Mouse (Mus musculus) midbrain, embryonic 15.5 days (tissue): ENCODE results near the gene Snx13. TPM values are rescaled to one million over a fixed set of nuclear protein-coding genes. Genes with fewer than 3 reads are reported as not detected.
A peak's percentile ranks its signal among the peaks of the same experiment; 100 is the strongest.

Experiments used
- ATAC-seq: fragments of 200-750 bp; cut with Nextera tagmentation; replicated peaks from 2 replicates; pipeline ENCODE4 v1.8.0; 2017; ENCODE audit warnings: moderate TSS enrichment
- H3K27ac ChIP-seq: fragments of 300-500 bp; sonication (generic); 2 replicates; pipeline ENCODE4 v1.5.1; 2015; ENCODE audit warnings: mild to moderate bottlenecking, inconsistent platforms
- H3K27me3 ChIP-seq: fragments of 300-500 bp; sonication (generic); replicated peaks from 2 replicates; pipeline ENCODE4 v1.6.1; 2015; ENCODE audit warnings: inconsistent platforms
- H3K36me3 ChIP-seq: fragments of 300-500 bp; sonication (generic); replicated peaks from 2 replicates; pipeline ENCODE4 v1.6.1; 2015; ENCODE audit warnings: inconsistent platforms
- H3K4me1 ChIP-seq: fragments of 300-500 bp; sonication (generic); 2 replicates; pipeline ENCODE4 v1.6.1; 2015; ENCODE audit warnings: inconsistent platforms
- H3K4me2 ChIP-seq: fragments of 300-500 bp; sonication (generic); 2 replicates; pipeline ENCODE4 v1.6.1; 2015; ENCODE audit warnings: inconsistent platforms, mild to moderate bottlenecking, moderate library complexity
- H3K4me3 ChIP-seq: fragments of 300-500 bp; sonication (generic); 2 replicates; pipeline ENCODE4 v1.5.1; 2015; ENCODE audit warnings: mild to moderate bottlenecking, inconsistent platforms
- H3K9ac ChIP-seq: fragments of 300-500 bp; sonication (generic); 2 replicates; pipeline ENCODE4 v1.6.1; 2015; ENCODE audit warnings: mild to moderate bottlenecking, inconsistent platforms
- H3K9me3 ChIP-seq: fragments of 300-500 bp; sonication (generic); 2 replicates; pipeline ENCODE4 v1.6.1; 2016; ENCODE audit warnings: inconsistent platforms
- WGBS: fragments of 180-500 bp; shearing (Covaris S2); methylation state at CpG from one replicate; pipeline ENCODE4 v1.1.7; 2015; ENCODE audit warnings: mixed read lengths; 5-methylcytosine and 5-hydroxymethylcytosine counted together
- polyA plus RNA-seq: library from polyadenylated mRNA; unstranded; fragments of >200 nt; fragmentation: Nextera tagmentation; extraction: Ambion mirVana; gene quantifications from 2 replicates; pipeline ENCODE4 v1.2.1, GENCODE M21; 2015

Snx13 gene
- polyA plus RNA-seq, result 25.2 and 28.7 TPM in 2 replicates

DNA sequence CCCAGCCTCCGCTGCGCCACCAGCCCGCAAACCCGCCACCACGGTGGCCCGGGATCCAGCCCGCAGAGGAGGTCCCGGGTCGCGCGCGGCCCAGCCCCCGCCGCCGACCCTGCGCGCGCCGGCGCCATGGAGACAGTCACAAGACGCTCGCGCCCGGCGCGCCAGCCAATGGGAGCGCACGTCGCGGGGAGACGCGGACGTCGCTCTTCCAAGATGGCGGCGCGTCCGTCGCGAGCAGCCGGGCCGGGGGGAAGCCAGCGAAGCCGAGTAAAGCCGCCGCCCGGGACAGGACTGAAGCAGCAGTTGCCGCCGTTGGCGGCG, at the start of gene Snx13:
Snx13 (plus strand) TSS at position 188 of the 321 bp plus-strand sequence.
- peak within 1 kb of the TSS; percentile 95 for H3K4me3 ChIP-seq
- peak; percentile 99 for ATAC-seq
- WGBS, result under 1% methylated on average over 48 of the region's 51 CpGs
- H3K36me3 ChIP-seq, result no peaks in the 10 kb centered on the region
- peaks cover 22% of the 10 kb centered on the region for H3K4me1 ChIP-seq
- H3K4me2 ChIP-seq, result peak within 1 kb of the TSS; percentile 81
- H3K27me3 ChIP-seq, result peaks cover 9% of the 10 kb centered on the region; the same call in 1 of the 2 replicates
- no peaks in the 10 kb centered on the region for H3K9me3 ChIP-seq
- peak within 1 kb of the TSS; percentile 94 for H3K27ac ChIP-seq
- H3K9ac ChIP-seq, result peak within 1 kb of the TSS; percentile 93

DNA sequence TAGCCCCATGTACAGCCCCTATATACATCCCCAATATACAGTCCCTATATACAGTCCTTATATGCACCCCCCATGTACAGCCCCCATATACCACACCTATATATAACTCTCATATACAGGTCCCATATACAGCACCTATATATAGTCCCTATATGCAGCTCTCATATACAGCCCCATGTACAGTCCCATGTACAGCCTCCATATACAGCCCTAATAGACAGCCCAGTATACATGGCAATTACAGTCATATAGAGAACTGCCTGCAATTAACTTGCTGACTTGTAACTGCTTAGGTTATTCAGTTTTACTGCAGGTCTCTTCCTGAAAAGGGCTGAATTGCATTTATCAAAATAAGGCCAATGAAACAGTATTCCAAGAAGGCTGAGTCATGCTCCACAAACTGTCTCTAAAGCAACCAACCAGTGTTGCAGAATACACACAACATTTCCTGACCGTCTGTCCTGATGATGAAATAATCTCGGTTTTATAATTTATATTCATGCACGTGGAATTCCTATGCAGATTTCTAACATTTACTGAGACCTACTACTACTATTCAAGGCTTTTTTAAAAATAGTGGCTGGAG, 49.3 kb upstream of the Snx13 start:
- Histone ChIP-seq H3K27me3 (no peaks in the 10 kb centered on the region), H3K4me2 (no peak overlapping the region), H3K4me1 (no peaks in the 10 kb centered on the region), H3K27ac (no peak overlapping the region), H3K4me3 (no peak overlapping the region), H3K9ac (no peak overlapping the region), H3K9me3 (no peaks in the 10 kb centered on the region), H3K36me3 (no peaks in the 10 kb centered on the region)
- WGBS, result 94% methylated on average over 3 of the region's 3 CpGs
- ATAC-seq, result no peak

DNA sequence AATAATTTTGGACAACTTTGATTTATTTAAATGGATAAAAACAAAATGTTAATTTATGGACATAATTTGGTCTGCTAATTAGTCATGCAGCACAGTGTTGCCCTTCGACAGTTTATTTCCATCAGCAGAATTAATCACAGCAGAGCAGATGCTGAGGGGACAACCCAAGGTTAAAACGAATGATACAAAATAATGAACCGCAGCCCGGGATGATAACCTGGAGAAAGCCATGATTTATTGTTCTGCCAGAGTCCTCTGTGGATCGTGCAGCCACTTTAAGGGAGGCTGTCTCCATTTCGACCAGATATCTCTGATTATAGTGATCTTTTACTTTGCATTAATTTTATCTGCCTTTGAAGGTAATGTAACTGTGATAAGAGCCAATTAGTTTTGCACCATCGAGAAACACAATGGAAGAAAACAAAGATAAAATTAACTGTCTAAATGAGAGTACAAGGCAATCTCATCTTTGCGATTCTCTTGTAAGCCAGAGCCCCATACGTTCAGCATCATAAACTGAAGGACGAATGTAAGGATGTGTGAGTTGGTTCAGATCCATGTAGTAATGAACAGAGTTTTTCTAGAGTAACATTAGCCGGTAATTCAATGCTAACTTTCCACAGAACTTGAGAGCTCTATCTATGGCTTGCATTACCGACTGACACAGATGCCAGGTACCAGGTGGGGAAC, 48.1 kb upstream of the Snx13 start:
- Histone ChIP-seq H3K36me3 (no peaks in the 10 kb centered on the region), H3K4me3 (no peak overlapping the region), H3K27me3 (no peaks in the 10 kb centered on the region), H3K9me3 (no peaks in the 10 kb centered on the region), H3K9ac (no peak overlapping the region), H3K4me2 (no peak overlapping the region), H3K27ac (no peak overlapping the region), H3K4me1 (no peaks in the 10 kb centered on the region)
- 73% methylated on average over 12 of the region's 12 CpGs for WGBS
- ATAC-seq, result no peak

DNA sequence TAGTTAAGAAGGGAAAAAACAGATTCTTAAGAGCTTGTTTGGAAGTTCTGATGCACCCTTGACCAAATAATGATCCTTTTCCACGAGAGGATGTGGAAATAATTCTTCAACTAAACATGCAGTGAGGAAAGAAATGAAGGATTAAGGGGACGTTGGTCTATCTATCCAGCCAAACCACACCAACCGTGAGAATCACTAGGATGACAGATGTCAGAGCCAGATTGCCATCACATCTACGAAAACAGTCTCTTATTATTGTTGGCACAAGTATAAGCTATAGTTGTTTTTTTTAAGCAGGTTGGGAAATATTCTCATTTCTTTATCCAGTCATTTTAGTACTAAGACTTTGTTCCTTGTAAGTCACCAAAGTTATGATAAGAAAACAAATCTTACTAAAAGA, 46.7 kb upstream of the Snx13 start:
- Histone ChIP-seq H3K36me3 (no peaks in the 10 kb centered on the region), H3K4me2 (no peak overlapping the region), H3K4me1 (no peaks in the 10 kb centered on the region), H3K27ac (no peak overlapping the region), H3K9me3 (no peaks in the 10 kb centered on the region), H3K9ac (no peak overlapping the region), H3K4me3 (no peak overlapping the region), H3K27me3 (no peaks in the 10 kb centered on the region)
- no peak for ATAC-seq
- WGBS, result 59% methylated on average over 4 of the region's 4 CpGs

DNA sequence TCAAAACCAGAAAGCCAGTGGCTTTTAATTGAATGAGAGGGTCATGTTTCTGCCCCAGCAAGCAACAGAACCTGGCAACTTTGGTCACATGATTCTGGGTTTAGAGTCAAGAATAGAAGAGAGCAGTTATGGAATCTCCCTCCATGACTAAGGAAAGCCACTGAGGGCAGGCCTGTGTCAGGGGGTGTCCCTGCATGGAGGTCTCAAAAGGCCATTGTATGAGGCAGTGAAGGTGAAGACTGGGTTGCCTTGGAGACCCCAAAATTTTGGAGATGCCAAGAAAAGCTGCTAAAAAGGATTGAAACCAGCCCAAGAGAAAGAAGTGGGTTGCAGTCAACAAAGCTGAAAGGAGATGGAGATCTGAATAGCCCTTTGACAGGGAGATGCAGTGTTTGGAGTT, 41.2 kb upstream of the Snx13 start:
- no peak for ATAC-seq

DNA sequence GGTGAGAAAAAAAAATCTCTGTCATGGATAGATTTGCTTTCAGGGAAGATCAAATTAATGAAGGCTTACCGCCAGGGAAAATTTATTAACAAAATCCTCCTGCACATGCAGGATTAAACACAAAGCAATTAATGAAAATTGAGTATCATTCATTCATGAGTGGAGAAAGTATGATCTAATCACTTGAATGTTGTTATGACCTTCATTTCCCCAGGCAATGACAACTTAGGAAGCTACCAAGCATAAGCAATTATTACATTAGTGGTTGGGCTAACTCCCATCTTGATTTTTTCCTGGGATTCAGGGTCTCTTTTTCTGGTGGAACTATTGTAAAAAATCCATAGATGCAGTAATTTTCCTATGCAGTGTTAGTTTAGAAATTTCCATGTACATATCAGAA, 39.1 kb upstream of the Snx13 start:
- no peak overlapping the region for H3K4me2 ChIP-seq
- 48% methylated on average over 1 of the region's 1 CpGs for WGBS
- H3K27me3 ChIP-seq, result no peaks in the 10 kb centered on the region
- no peak overlapping the region for H3K4me3 ChIP-seq
- peaks cover 8% of the 10 kb centered on the region for H3K4me1 ChIP-seq
- no peaks in the 10 kb centered on the region for H3K9me3 ChIP-seq
- no peak for ATAC-seq
- H3K9ac ChIP-seq, result no peak overlapping the region
- H3K27ac ChIP-seq, result no peak overlapping the region
- H3K36me3 ChIP-seq, result no peaks in the 10 kb centered on the region

More for the DNA sequence above, 41.2 kb upstream of the Snx13 start:
- Histone ChIP-seq H3K4me1 (peaks cover 8% of the 10 kb centered on the region), H3K27ac (no peak overlapping the region), H3K4me3 (no peak overlapping the region), H3K9ac (no peak overlapping the region), H3K9me3 (no peaks in the 10 kb centered on the region), H3K27me3 (no peaks in the 10 kb centered on the region), H3K4me2 (no peak overlapping the region), H3K36me3 (no peaks in the 10 kb centered on the region)

DNA sequence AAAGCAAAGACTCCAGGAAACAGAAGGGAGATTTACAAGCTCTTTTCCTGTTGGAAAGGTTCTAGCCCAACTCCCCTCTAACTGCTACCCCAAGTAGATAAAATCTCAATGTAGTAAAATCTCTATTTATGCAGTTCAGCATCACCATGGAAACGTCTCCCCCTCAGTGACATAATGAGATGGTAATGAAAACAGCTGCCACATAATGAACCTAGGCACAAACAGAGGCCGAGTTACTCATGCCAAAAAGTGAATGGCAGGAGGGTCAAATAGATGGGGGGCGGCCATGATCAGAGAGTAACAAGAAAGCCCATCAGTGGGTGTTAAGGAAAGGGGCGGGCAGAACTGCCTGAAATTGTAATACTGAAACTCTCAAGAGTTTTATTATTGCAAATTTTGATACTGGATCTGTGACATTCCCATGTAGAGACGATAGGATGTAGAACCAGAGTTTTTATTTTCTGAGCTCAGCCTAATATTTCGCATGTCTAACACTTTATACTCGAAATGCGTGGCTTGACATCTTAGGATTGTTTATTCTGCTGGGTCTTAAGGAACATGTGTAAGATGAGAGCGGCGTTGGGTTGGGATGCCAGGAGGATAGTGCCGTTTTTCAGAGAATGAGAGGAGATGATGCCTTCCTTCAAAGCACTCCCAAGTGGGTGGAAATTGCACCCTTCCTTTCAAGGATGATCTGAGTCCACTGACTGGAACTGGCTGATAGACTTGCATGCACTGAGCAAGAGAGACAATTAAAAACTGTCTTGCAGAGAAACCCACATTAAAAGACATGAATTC, 38.4 kb upstream of the Snx13 start:
- no peaks in the 10 kb centered on the region for H3K9me3 ChIP-seq
- peak overlapping the region; percentile 11; the same call in 1 of the 2 replicates for H3K4me2 ChIP-seq
- peak; percentile 94 for ATAC-seq
- no peaks in the 10 kb centered on the region for H3K27me3 ChIP-seq
- no peaks in the 10 kb centered on the region for H3K36me3 ChIP-seq
- 0 out of 2 replicates have a peak overlapping the region, but pooled peaks have one; percentile 31 for H3K27ac ChIP-seq
- no peak overlapping the region for H3K9ac ChIP-seq
- 26% methylated on average over 11 of the region's 11 CpGs for WGBS
- peaks cover 8% of the 10 kb centered on the region for H3K4me1 ChIP-seq
- H3K4me3 ChIP-seq, result no peak overlapping the region

DNA sequence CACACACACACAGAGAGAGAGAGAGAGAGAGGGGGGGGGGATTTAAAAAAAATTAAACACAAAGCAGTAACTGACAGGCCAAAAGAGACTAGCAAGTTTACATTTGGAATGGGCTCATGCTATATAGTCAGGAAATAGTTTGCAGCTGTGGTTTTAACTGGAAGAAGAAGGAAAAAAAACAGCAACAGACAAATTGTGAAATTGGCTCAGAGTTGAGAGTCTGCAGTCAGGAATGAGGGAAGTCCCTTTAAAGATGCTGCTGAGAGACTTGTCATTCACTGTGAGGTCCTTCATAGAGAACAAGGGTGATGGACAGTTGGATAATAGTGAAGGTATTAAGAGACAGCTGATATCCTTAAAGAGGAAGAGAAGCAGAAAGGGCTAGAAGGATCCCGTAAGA, 35.5 kb upstream of the Snx13 start:
- Histone ChIP-seq H3K27me3 (no peaks in the 10 kb centered on the region), H3K9me3 (no peaks in the 10 kb centered on the region), H3K4me2 (no peak overlapping the region), H3K4me1 (peaks cover 8% of the 10 kb centered on the region), H3K36me3 (no peaks in the 10 kb centered on the region), H3K27ac (no peak overlapping the region), H3K4me3 (no peak overlapping the region), H3K9ac (no peak overlapping the region)
- whole genome bisulfite sequencing, result 59% methylated on average over 1 of the region's 1 CpGs
- ATAC-seq, result no peak

DNA sequence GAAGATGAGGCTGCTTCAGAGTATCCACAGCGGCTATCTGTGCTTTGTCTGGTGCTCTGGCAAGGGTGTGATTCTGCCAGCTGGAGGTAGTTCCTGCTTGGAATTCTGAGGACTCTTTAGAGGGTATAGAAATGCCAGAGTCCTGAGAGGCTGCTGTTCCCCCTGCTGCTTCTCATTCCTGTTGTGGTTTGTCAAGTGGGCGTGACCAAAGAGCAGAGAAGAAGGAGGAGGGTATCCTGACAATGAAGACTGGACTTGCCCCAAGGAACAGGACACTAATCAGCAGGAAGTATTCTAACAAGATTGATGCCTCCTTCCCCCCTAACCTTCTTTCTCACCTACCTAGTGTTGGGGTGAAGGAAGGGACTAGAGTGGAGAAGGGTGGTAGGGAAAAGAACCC, 33.0 kb upstream of the Snx13 start:
- Histone ChIP-seq H3K4me2 (no peak overlapping the region), H3K9me3 (no peaks in the 10 kb centered on the region), H3K9ac (no peak overlapping the region), H3K36me3 (no peaks in the 10 kb centered on the region), H3K4me1 (no peaks in the 10 kb centered on the region; the same call in 1 of the 2 replicates), H3K27ac (no peak overlapping the region), H3K4me3 (no peak overlapping the region), H3K27me3 (no peaks in the 10 kb centered on the region)
- no peak for ATAC-seq
- WGBS, result 59% methylated on average over 2 of the region's 2 CpGs

DNA sequence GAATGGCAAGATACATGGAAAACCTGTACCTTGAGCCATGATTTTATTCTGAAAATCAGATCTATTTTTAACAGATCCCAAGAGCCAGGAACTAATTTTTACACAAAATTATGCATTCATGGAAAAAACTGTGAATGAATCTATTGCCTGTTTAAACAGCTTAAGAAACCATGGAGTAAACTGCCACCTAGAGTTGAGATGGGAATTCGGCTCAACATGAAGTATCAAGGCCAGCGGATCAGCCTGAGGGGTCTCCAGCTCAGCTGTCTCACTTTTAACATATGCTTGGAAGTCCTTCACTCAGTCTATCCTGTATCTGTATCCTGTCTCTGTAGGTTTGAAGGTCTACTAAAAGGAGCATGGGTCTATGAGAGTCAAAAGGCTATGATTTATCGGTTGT, 30.9 kb upstream of the Snx13 start:
- H3K9ac ChIP-seq, result no peak overlapping the region
- H3K27me3 ChIP-seq, result no peaks in the 10 kb centered on the region
- WGBS, result 53% methylated on average over 3 of the region's 3 CpGs
- H3K36me3 ChIP-seq, result no peaks in the 10 kb centered on the region
- H3K4me1 ChIP-seq, result no peaks in the 10 kb centered on the region
- ATAC-seq, result peak; percentile 76; the same call in 1 of the 2 replicates
- H3K27ac ChIP-seq, result no peak overlapping the region
- no peak overlapping the region for H3K4me2 ChIP-seq
- no peaks in the 10 kb centered on the region for H3K9me3 ChIP-seq
- H3K4me3 ChIP-seq, result no peak overlapping the region

DNA sequence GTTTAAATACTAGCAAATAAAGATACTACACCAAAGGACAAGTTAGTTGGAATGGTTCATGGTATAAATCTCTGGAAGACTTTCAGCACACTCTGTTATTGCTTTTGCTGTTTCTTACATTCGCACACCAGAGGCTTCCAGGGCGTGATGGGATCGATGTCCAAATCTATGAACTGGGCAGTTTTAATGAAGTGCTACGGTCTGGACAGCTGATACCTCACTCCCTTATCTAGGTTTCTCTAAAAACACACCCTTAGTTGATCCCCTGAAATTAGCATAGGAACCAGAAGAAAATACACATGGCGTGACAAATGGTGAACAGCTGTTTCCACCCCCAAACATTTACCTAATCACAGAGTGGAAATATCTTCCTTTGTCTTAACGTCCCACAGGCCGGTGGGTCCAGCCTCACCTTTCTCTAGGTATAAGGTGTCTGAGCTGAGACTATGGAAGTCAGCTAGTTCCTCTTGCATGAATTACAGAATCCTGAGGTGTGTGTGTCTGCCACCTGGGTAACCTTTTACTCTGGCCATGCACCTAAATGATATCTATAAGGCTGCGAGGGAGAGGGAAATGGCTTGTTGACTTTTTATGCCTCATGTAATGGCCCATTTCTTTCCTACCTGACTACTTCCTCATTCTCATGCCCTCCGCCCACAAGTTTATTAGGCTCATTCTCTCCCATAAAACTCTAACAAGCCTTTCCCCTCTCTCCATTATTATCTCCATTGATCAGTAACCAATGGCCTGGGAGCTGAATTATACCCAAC, 30.3 kb upstream of the Snx13 start:
- WGBS, result 91% methylated on average over 9 of the region's 9 CpGs
- ATAC-seq, result peak; percentile 50; the same call in 1 of the 2 replicates
- H3K4me3 ChIP-seq, result no peak overlapping the region
- no peaks in the 10 kb centered on the region for H3K27me3 ChIP-seq
- H3K9me3 ChIP-seq, result no peaks in the 10 kb centered on the region
- no peak overlapping the region for H3K27ac ChIP-seq
- H3K4me1 ChIP-seq, result no peaks in the 10 kb centered on the region
- H3K4me2 ChIP-seq, result no peak overlapping the region
- H3K9ac ChIP-seq, result no peak overlapping the region
- H3K36me3 ChIP-seq, result no peaks in the 10 kb centered on the region

DNA sequence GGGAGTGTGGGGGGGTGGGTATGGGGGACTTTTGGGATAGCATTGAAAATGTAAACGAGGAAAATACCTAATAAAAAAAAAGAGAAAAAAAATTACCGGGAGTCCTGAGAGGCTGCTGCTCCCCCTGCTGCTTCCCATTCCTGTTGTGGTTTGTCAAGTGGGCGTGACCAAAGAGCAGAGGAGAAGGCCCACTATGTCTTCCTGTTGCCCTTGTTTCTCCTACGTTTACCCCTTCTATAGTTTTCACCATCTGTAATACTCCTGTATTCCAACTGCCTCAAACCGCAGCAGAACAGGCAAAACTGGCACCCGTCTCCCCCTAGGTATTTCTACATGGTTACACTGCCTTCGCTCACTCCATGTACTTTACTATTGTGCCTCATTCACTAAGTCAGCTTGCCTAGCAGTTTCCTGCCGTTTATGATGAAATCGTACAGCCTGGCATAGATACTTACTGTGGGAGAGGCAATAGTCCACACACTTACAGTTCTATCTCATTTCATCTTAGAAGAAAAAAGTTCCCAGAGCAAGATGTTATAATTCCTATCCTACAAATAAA, 28.2 kb upstream of the Snx13 start:
- no peak overlapping the region for H3K4me2 ChIP-seq
- no peak for ATAC-seq
- H3K27me3 ChIP-seq, result no peaks in the 10 kb centered on the region
- no peaks in the 10 kb centered on the region for H3K4me1 ChIP-seq
- H3K9me3 ChIP-seq, result no peaks in the 10 kb centered on the region
- no peak overlapping the region for H3K4me3 ChIP-seq
- no peaks in the 10 kb centered on the region for H3K36me3 ChIP-seq
- WGBS, result 89% methylated on average over 9 of the region's 9 CpGs
- H3K9ac ChIP-seq, result no peak overlapping the region
- H3K27ac ChIP-seq, result no peak overlapping the region
